Mouse (Mus musculus) cerebellum, postnatal 14 days (tissue): Measurements from ENCODE around the gene Rpl11.
"Not testable (repeated sequence)": the region's sequence is repeated elsewhere in the genome, so short reads cannot be mapped to it uniquely, and the experiment has no call there.

Experiments
- DNase-seq, 2 experiments: peaks; one replicate each; pipeline ENCODE4 v3.0.0; 2021; ENCODE audit warnings: mixed read lengths in 2 of 2

The Rpl11 gene

DNA sequence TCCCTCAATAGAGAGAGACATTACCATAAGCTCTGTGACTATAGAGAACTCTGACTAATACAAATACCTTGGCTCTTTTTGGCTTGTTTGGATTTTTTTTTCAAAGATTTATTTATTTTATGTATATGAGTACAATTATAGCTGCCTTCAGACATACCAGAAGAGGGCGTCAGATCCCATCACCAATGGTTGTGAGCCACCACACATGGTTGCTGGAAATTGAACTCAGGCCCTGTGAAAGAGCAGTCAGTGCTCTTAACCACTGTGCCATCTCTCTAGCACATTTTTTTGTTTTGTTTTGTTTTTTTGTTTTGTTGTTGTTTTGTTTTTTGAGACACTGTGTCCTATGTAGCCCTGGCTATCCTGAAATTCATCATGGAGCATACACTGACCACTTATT lies 27.9 kb downstream of the Rpl11 start:
- DNase-seq, result no peak

DNA sequence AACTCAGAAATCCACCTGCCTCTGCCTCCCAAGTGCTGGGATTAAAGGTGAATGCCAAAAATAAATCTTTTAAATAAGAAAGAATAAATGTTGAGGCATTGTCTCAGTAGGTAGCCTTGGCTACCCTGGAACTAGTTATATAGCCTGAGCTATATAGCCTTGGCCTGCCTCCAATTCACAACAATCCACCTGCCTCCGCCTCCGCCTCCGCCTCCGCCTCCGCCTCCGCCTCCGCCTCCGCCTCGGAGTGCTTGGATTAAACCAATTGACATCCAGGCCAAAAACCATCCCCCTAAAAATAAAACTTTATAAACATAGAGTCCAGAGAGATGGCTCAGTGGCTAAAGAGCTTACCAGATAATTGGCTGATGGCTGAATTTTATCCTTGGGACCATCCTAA lies 30.3 kb downstream of the Rpl11 start:
- DNase-seq, result peak; percentile 27 to 40

DNA sequence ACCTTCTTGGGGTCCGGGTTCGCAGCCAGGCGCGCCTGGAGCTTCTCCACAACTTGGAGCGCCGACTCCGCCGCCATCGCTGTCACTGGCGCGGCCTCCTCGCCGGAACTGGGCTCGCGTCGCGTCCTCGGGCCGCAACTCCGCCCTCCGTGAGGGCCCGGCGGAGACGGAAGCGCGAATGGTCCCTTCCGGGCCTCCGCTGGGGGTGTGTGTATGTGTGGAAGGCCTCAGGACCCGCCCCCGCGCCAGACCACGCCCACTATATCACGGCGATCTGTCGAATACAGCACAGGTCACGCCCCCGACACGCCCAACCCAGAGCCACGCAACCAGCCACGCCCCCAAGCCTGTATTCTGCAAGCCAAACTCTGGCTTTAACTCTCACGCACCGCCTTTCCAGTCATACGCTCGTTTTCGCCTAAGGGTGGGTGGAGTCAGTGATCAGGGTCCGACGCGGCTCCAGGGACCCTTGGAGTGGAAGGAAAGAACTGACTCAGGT lies 31.6 kb downstream of the Rpl11 start, which contains the start of gene Eloa:
Eloa (minus strand) TSS at position 215 of the 499 bp plus-strand sequence.
- peak; percentile 99 for DNase-seq

DNA sequence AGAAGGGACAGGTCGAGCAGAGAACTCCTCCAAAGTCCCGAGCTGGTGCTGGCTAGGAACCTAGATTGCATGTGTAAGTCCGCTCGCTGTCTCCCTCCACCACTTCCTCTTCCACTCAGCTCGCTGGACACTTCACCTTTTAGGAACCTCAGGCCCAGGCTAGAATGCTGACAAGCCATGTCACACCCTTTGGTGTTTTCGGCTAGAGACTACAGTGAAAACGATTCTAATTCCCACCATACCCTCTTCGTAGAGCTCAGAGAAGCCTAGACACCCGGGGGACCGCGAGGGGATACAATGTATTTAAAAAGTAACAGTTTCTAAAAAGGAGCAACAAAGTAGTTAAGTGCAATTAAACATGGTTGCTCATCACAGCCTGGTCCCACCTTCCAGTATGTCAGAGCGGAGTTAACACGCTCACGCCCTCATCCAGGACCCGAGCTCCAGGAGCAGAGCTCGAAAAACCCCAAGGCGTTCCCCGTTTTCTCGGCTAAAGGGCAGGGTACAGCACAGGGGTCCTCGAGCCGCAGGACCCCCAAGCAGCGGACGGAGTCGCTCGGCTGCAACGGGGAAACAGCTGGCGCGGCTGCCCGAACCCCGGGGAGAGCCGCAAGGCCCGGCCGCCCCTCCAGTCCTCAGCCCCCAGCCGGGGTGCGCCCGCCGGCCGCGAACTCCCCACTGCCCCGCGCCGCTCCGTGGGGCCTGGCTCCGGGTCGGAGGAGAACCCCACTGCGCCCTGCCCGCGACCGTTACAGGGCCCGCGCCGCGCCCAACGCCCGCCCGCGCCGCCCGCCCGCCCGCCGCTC lies 32.3 kb downstream of the Rpl11 start:
- DNase-seq, result peak; percentile 10 to 13

DNA sequence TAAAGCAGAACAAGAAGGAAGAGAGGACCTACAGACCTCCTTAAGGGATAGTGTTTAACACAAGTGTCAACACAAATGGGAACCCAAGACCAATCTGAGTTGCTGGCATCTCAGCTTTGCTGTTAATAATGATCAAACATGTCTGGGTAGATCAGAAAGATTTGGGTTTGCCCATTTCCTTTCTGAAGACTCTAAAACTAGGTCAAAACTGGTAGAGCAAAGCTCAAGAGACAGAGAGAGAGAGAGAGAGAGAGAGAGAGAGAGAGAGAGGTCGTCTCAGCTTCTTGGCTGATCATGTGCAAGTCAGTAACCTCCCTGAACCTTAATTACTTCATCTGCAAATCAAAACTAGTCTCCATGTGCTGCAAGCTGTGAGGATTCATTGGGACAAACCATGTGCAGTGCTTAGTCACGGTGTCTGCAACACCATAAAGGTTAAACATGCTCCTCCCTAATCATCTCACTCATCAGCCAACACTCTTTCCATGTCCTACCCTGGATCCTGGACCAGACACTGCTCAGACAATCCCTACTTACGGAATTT lies 37.1 kb downstream of the Rpl11 start:
- DNase-seq, result no peak

DNA sequence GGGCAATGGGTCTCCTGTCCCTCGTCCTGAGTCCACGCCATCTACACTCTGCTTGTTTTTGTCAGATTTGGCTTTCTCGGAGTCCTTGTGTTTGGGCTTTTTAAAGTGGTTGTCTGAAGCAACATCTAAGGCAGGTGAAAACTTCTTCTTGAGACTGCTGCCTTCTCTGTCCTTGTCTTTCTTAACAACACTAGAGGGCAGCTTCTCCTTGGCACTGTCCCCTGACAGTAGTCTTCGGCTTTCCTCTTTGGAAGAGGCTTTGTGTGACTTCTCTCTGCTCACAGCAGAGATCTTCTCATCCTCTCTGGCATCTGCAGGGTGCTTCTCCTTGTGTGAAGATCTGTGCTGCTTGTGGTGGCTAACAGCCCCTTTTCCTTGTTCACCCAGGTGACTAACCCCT lies 42.6 kb downstream of the Rpl11 start:
- no peak for DNase-seq

DNA sequence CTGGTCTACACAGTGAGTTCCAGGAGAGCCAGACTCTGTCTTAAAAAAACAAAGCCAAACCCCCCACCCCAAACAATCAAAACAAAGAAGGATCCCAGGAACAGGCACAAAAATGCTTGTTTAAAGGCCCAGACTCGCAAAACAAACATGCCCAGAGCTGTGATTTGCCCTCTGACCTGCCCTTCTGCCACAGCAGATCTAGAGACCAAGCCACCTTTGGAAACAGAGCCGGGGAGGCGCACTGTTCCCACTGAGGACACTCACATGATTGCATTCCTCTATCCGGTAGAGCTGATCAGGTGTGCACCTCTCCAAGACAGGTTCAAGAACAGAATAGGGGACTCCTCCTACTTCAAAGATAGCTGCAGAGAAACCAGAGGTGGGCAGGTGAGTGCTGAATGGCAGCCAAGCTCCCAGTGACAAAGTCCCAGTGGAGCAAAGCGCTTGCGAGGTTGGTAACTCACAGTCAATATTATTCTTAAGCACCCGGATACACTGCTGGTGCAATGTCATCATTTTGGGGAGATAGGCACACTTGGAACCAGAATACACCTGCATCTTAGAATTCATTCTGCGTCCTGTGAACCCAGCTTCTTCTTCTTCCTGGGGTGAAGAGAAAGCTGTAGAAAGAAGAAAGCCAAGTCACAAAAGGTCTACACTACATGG lies 44.3 kb downstream of the Rpl11 start:
- no peak for DNase-seq

DNA sequence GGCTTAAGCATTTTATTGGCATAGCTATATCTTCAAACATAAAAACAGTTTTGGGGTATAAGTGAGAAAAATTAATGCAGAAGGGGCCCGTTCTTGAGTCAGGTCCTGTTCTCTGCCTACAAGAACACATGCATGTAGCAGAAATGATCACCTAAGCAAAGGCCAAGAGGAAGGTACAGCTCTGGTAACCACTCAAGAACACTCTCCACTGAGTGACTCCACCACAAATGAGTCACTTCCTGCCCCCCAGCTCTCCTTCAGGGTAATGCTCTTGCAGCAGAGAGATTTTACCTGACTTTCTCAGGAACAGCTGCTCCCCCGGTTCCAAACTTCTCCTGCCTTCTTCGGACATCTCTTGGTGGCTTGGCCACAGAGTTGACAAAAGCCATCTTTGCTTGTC lies 46.4 kb downstream of the Rpl11 start:
- DNase-seq, result no peak

DNA sequence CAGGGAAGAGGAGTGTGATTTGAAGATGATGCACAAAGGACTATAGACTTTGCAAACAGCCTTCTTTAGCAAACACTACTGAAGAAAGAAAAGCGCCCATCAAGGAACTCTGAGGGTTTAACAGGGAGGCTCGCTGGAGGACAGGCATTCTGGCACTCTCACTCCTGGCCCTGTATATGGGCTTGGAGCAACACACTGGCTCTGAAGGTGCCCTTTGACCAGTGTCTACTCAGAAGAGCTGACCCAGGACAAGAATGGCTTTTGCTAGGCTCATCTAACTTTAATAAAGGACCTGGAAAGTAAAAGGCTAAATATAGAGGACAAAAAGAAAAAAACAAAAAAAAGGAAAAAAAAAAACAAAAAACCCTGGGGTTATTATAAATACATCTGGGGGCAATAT lies 48.3 kb downstream of the Rpl11 start:
- DNase-seq, result no peak

DNA sequence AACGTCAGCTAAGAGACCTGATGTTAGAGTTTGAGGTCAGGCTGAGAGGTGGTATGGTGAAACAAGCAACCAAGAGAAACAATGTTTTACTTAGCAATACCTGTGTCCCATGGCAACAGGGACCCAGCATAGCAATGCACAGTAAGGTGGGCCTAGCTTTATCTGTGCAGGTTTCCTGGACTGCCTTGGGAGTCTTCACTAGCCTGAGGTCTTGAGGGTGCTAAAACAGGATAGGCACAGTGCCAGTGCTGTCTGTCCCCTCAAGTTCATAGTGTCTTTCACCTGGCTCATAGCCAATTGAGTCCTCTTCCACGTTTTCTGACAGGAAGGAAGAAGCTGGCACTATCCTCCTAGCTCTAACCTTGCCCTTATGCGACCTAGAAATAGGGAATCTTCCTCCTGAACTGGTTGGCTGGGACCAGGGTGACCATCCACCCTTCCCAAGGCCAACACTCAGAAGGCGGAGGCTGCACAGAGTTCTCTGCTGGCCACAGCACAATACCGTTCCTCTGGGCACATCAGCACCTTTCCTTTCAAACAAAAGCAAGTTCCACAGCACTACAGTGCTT lies 49.0 kb downstream of the Rpl11 start:
- DNase-seq, result no peak

DNA sequence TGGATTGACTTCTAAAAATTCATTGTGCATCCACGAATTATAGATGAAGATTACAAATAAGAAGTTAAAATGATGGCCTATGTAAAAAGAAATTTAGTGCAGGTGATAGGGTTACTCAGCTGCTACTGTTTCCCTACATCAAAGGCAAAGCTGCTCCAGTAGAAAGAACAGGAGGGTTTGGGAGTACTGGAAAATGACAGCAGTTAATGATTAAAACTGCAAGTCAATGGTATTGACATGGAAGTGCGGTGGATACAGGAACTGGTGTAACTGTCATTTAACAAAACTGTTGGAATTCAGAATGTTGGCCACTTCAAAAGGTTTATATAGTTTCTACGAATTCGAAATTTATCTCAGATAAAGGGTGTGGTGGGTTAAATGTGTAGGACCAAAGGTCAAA lies 58.1 kb downstream of the Rpl11 start:
- DNase-seq, result no peak

DNA sequence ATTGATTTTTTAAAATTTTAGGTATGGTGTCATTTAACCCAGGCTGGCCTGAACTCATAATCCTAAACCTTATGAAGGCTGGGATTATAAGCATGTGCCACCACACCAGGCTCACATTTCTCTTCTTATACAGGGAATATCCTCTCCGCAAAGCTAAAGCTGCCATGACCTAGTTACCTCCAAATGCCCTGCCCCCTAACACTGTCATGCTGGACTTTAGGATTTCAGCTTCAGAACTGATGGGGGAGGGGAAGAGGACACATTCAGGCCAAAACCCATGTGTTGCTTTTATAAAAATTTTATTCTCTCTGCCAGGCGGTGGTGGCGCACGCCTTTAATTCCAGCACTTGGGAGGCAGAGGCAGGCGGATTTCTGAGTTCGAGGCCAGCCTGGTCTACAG lies 59.3 kb downstream of the Rpl11 start:
- DNase-seq, result no peak

DNA sequence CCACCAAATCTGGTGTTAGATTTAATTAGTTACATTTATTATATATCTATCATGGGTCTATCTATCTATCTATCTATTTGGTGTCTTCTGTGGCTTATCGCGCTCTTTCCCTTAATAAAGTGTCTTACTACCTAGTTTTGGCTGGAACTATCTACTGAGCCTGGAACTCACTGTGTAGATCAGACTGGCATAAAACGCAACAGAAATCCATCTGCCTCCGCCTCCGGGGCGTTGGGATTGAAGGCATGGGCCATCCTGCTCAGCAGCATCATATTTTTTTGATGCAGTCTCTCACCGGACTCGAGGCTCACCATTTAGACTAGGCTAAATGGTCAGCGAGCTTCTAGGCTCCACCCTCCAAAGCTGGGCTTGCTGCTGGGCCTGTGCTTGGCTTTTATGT lies 65.5 kb downstream of the Rpl11 start:
- DNase-seq, result no peak

DNA sequence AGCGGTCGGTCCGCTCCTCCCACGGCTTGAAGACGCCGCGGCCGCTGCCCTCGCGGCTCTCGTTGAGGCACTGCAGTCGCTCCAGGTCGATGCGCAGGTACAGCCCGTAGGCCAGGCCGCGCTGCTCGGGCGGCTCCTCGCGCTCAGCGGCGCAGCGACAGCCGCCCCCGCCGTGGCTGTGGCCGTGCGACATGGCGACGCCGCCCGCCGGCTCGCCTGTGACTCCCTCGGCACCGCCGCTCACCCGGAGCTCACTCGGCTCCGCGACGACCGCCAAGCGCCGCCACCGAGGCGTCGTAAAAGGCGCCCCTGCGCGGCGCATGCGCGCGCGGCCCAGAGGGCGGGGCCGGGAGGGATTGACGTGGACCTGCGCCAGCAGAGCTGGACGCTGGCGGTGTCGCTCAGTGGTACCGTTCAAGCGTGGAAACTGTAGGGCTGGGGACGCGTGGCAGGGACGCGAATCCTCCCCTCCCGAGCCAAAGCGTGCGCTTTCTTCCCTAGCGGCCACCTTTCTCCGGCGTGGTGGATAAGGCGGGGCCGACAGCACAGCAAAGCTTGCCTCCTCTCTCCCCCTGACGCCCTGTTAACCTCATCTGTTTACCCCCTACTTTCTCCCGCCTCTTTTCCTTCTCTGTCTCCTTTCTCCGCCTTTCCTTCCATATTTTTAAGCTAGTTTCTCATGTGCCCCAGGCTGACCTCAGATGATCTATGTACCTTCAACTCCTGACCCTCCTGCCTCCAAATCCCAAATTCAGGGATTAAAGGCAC lies 66.1 kb downstream of the Rpl11 start, which contains the start of gene Pithd1:
Pithd1 (minus strand) TSS at position 322 of the 768 bp plus-strand sequence.
- peak; percentile 95 to 96 for DNase-seq

DNA sequence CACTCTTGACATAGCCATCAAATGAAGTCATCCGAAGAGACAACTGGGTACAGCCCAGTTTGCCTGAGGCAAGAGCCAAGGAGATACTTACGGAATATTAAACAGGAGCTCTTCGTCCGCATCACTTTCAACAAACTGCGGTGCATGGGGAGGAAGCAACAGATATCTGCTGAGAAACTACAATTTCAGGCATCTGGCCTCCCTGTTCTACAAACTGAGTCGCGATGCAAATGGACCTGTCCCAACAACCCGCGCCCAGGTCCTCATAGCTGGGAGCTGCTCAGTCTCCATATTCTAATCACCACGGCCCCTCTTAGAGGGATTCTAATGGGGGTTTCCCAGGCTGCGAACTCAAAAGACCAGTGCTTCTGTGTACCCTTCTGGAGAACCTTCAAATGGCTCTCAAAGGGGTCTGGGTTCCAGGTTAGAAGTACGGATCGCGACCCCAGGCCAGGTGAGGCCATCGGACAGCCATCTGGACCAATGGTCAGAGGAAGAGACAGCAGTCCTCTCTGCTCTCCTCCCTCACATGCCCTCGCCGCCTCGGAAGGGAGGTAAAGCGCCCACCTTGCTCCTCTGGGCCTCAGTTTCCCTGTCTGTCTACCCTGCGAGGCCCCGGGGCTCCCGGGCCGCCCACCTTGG lies 66.8 kb downstream of the Rpl11 start:
- no peak for DNase-seq

DNA sequence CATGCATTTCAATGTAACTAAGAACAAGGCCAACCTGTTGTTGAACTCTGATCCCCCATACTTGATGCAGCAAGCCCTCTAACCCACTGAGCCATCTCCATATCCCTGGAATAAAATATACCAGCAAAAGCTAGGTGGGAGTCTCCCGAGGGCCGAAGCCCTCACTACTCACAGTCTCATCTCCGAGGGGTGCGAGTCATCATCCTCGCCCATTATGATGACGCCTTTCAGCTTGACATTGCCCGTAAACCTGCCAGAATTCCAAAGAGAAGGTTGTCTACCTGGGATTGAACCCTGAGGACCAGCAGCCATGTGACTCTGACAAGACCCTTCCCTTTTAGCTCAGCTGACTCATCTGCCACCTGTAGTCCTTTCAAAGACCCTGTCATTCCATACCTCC lies 67.5 kb downstream of the Rpl11 start:
- no peak for DNase-seq

DNA sequence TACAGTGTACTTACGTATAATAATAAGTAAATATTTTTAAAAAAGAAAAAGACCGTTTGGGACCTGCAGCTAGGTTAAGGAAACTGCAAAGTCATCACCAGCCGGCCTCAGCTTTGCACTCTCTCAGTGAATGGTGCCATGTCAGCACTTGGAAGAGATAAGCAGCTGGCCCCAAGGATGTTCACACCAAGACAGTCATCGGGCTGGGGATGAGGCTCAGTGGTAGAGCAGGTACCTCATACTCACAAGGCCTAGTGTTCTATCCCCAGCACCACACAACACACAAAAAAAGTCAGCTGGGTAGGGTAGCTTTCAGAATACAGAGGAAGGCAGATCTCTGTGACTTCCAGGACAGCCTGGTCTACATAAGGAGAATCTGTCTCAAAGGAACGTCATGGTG lies 68.0 kb downstream of the Rpl11 start:
- DNase-seq, result no peak

DNA sequence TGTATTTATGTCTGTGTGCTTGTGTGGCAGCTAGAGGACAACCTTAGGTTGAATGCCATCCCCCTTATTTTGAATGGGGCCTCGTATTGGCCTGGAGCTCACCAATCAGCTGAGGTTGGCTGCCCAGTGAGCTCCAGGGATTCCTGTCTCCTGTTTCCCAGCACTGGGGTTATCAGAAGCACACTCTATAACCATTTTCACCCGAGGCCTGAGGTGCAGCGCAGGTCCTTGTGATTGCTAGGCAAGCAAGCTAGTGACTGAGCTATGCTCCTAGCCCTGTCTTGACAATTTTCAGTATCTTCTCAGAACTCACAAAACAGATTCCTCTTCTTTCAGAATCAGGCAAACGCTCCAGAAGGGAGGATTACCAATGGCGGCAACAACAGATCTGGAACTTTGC lies 68.7 kb downstream of the Rpl11 start:
- DNase-seq, result no peak

DNA sequence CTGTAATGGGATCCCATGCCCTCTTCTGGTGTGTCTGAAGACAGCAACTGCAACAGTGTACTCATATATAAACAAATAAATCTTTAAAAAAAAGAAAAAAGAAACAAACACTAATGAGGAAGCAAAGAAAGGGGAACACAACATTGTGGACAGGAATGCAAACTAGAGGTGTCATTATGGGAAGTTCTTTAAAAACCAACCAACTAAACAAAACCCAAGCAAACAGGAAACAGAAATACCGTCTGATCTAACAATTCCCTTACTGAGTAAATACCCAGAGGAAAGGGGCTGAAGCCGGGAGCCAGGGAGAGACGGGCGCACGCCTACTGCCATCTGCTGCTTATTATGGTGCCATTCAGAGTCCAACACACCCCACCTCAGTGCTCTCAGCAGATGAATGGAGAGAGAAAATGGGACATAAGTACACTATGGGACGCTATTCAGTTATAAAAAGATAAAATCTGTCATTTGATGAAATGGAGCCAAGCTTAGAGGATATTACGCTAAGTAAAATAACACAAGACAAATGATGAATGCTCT lies 71.6 kb downstream of the Rpl11 start:
- DNase-seq, result peak; percentile 49 to 58

DNA sequence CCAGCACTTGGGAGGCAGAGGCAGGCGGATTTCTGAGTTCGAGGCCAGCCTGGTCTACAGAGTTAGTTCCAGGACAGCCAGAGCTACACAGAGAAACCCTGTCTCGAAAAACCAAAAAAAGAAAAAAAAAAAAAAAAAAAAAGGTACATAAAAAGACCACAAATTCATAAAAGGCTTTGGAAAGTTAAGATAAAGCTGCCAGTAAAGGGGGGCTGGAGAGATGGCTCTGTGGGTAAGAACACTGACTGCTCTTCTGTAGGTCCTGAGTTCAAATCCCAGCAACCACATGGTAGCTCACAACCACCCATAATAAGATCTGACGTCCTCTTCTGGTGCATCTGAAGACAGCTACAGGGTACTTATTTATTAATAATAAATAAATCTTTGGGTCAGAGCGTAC lies 73.0 kb downstream of the Rpl11 start:
- DNase-seq, result not testable (repeated sequence)
